Mouse (Mus musculus) intestine, embryonic 15.5 days (tissue): ENCODE results near the gene Notch2. TPM values are rescaled to one million over a fixed set of nuclear protein-coding genes. Genes with fewer than 3 reads are reported as not detected.

ENCODE experiments used
- ATAC-seq: fragments of 200-750 bp; cut with Nextera tagmentation; 2 replicates; pipeline ENCODE4 v1.8.0; 2017; ENCODE audit warnings: moderate TSS enrichment, moderate library complexity
- H3K27ac ChIP-seq: fragments of 300-500 bp; sonication (generic); 2 replicates; pipeline ENCODE4 v1.5.1; 2015; ENCODE audit warnings: mild to moderate bottlenecking, inconsistent platforms
- H3K27me3 ChIP-seq: fragments of 300-500 bp; sonication (generic); replicated peaks from 2 replicates; pipeline ENCODE4 v1.6.1; 2015; ENCODE audit warnings: inconsistent platforms
- H3K36me3 ChIP-seq: fragments of 300-500 bp; sonication (generic); 2 replicates; pipeline ENCODE4 v1.6.1; 2015; ENCODE audit warnings: inconsistent platforms
- H3K4me1 ChIP-seq: fragments of 300-500 bp; sonication (generic); replicated peaks from 2 replicates; pipeline ENCODE4 v1.6.1; 2015; ENCODE audit warnings: inconsistent platforms
- H3K4me2 ChIP-seq: fragments of 300-500 bp; sonication (generic); replicated peaks from 2 replicates; pipeline ENCODE4 v1.6.1; 2015; ENCODE audit warnings: mild to moderate bottlenecking, inconsistent platforms
- H3K4me3 ChIP-seq: fragments of 300-500 bp; sonication (generic); replicated peaks from 2 replicates; pipeline ENCODE4 v1.5.1; 2015; ENCODE audit warnings: inconsistent platforms
- H3K9ac ChIP-seq: fragments of 300-500 bp; sonication (generic); 2 replicates; pipeline ENCODE4 v1.6.1; 2015; ENCODE audit warnings: inconsistent platforms
- H3K9me3 ChIP-seq: fragments of 300-500 bp; sonication (generic); 2 replicates; pipeline ENCODE4 v1.6.1; 2016; ENCODE audit warnings: inconsistent platforms
- WGBS: fragments of 180-500 bp; shearing (Covaris S2); methylation state at CpG from one replicate; pipeline ENCODE4 v1.1.7; 2015; 5-methylcytosine and 5-hydroxymethylcytosine counted together
- polyA plus RNA-seq: library from polyadenylated mRNA; unstranded; fragments of >200 nt; fragmentation: Nextera tagmentation; extraction: Ambion mirVana; gene quantifications from 2 replicates; pipeline ENCODE4 v1.2.1, GENCODE M21; 2015

Gene Notch2
- polyA plus RNA-seq, 1 experiment from 2014 or later, result 17.9 TPM

- no peaks in the 10 kb centered on the region for H3K4me1 ChIP-seq
Measured at GRCm38 (mm10) chr3:97980683-97981327, 32.5 kb upstream of the Notch2 start.

GRCm38 (mm10) chr3:97981376-97981906 lies 31.9 kb upstream of the Notch2 start:
- no peak overlapping the region for H3K4me2 ChIP-seq
- H3K9ac ChIP-seq, result no peak overlapping the region
- no peaks in the 10 kb centered on the region for H3K4me1 ChIP-seq
- H3K9me3 ChIP-seq, result no peaks in the 10 kb centered on the region
- no peaks in the 10 kb centered on the region for H3K36me3 ChIP-seq
- WGBS, result 63% methylated on average over 3 of the region's 3 CpGs
- no peak overlapping the region for H3K27ac ChIP-seq
- H3K27me3 ChIP-seq, result no peaks in the 10 kb centered on the region
- no peak overlapping the region for H3K4me3 ChIP-seq
- no peak for ATAC-seq

More at GRCm38 (mm10) chr3:97980683-97981327, 32.5 kb upstream of the Notch2 start:
- Histone ChIP-seq H3K27ac (no peak overlapping the region), H3K9me3 (no peaks in the 10 kb centered on the region), H3K4me3 (no peak overlapping the region), H3K36me3 (no peaks in the 10 kb centered on the region), H3K27me3 (no peaks in the 10 kb centered on the region), H3K4me2 (no peak overlapping the region), H3K9ac (no peak overlapping the region)
- ATAC-seq, result no peak
- 90% methylated on average over 8 of the region's 8 CpGs for WGBS

DNA sequence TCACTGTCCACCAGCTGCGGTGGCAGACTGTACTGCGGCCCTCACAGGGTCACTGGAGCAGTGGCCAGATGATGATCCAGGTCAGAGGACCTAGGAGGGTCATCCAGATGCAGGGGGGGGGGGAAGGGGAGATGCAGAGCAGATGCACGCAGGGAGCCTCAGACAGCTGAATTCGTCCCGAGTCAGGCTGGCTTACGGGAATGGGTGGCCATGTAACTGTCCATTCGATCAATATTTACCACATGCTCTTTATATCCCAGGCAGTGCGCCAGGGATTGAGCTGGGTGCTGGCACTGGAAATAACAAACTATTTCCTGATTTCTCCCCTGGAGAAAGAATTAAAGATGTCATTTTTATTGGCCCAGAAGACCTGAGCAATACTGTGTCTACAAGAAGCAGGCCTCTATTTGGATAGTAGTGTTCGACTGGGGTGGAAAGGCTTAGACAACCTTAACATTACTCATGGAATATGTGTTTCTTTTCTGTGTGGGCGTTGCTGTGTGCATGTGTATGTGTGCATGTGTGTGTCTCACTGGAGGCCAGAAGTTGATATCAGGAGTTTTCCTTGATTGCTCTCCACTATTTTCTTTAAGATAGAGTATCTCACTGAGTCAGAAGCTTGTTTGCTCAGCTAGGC lies 28.3 kb upstream of the Notch2 start:
- no peak for ATAC-seq
- Histone ChIP-seq H3K27me3 (no peaks in the 10 kb centered on the region), H3K9ac (no peak overlapping the region), H3K4me1 (no peaks in the 10 kb centered on the region), H3K9me3 (no peaks in the 10 kb centered on the region), H3K4me3 (no peak overlapping the region), H3K4me2 (no peak overlapping the region), H3K36me3 (no peaks in the 10 kb centered on the region), H3K27ac (no peak overlapping the region)
- WGBS, result 63% methylated on average over 10 of the region's 10 CpGs

DNA sequence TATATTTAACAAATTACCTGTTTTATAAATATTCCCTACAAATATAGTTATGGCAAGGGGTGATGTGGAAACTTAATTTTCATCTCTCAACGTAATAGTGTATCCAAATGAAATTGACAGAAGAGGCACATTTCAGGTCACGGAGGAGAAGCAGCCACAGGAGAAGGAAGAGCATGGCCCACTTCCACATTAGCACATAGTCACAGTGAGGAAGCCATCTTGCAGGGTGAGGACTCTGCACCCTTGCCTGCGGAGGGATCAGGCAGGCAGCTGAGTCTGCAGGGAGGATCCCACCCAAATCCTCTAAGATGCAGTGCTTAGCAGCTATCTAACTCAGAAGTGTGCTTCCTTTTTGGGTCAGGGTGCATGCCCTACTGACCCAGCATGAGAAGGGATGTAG lies 27.6 kb upstream of the Notch2 start:
- Histone ChIP-seq H3K9me3 (no peaks in the 10 kb centered on the region), H3K36me3 (no peaks in the 10 kb centered on the region), H3K4me2 (no peak overlapping the region), H3K4me3 (no peak overlapping the region), H3K27me3 (no peaks in the 10 kb centered on the region), H3K27ac (no peak overlapping the region), H3K9ac (no peak overlapping the region), H3K4me1 (no peaks in the 10 kb centered on the region)
- ATAC-seq, result no peak
- WGBS, result 91% methylated on average over 3 of the region's 3 CpGs

DNA sequence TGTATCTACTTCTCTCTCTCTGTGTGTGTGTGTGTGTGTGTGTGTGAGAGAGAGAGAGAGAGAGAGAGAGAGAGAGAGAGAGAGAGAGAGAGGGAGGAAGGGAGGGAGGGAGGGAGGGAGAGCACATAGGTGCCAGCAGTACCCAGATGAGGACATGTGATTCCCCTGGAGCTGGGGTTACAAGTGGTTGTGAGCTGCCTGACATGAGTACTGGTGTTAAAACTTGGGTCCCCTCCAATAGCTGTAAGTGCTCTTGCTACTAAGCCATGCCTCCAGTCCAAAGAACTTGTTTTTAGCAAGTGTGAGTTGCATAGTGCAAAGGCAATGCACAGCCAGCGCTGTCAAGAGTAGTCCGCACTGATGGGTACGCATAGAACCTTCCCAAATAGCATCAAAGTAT lies 26.2 kb upstream of the Notch2 start:
- Histone ChIP-seq H3K4me1 (no peaks in the 10 kb centered on the region), H3K9ac (no peak overlapping the region), H3K9me3 (no peaks in the 10 kb centered on the region), H3K36me3 (no peaks in the 10 kb centered on the region), H3K4me2 (no peak overlapping the region), H3K27me3 (no peaks in the 10 kb centered on the region), H3K4me3 (no peak overlapping the region), H3K27ac (no peak overlapping the region)
- 75% methylated on average over 3 of the region's 3 CpGs for whole genome bisulfite sequencing
- no peak for ATAC-seq

DNA sequence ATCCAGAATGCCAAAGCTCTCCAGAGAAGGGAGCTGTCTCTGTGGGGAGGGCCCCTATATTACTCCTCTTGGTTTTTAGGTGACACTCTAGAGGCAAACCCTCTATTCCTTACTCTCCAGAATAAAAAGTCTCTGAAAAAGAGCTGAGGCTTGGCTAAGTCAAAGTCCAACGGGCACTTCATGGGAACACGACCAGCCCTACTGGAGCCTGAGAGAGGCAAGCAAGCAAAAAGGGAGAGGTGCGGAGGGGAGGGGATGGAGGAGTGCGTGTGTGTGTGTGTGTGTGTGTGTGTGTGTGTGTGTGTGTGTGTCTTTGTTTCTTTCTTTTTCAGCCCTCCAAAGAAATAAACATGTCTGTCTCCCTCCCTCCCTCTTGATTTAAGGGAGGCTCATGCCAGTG lies 24.6 kb upstream of the Notch2 start:
- ATAC-seq, result 0 out of 2 replicates have a peak, but pooled peaks have one; percentile 56

DNA sequence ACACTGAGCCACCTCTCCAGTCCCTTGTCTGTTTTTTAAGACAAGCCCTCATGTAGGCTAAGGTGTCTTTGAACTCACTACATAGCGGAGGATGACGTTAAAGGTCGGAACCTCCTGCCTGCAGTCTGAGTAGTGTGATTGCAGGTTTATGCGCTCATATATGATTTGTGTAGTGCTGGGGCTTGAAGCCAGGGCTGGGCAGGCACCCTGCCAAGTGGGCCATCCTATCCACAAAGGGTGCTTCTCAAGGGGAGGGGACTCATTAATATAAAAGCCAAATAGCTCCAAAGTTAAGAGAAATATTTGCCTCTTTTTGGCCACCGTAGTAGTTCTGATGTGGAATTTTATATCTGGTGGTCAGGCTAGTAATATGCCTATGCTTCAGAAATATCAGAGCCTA lies 22.8 kb upstream of the Notch2 start:
- no peak overlapping the region for H3K9ac ChIP-seq
- H3K27me3 ChIP-seq, result no peaks in the 10 kb centered on the region
- H3K4me2 ChIP-seq, result no peak overlapping the region
- no peak for ATAC-seq
- no peaks in the 10 kb centered on the region for H3K9me3 ChIP-seq
- no peak overlapping the region for H3K27ac ChIP-seq
- no peaks in the 10 kb centered on the region for H3K36me3 ChIP-seq
- H3K4me1 ChIP-seq, result no peaks in the 10 kb centered on the region
- H3K4me3 ChIP-seq, result no peak overlapping the region
- 85% methylated on average over 5 of the region's 5 CpGs for WGBS

More for the DNA sequence above, 24.6 kb upstream of the Notch2 start:
- H3K4me1 ChIP-seq, result no peaks in the 10 kb centered on the region
- H3K4me2 ChIP-seq, result no peak overlapping the region
- H3K9ac ChIP-seq, result no peak overlapping the region
- no peak overlapping the region for H3K27ac ChIP-seq
- no peaks in the 10 kb centered on the region for H3K36me3 ChIP-seq
- no peaks in the 10 kb centered on the region for H3K27me3 ChIP-seq
- no peak overlapping the region for H3K4me3 ChIP-seq
- no peaks in the 10 kb centered on the region for H3K9me3 ChIP-seq
- 56% methylated on average over 4 of the region's 4 CpGs for WGBS

GRCm38 (mm10) chr3:97992289-97992688 lies 21.0 kb upstream of the Notch2 start:
- 68% methylated on average over 4 of the region's 4 CpGs for WGBS
- H3K4me2 ChIP-seq, result no peak overlapping the region
- H3K4me3 ChIP-seq, result no peak overlapping the region
- no peak overlapping the region for H3K27ac ChIP-seq
- H3K27me3 ChIP-seq, result no peaks in the 10 kb centered on the region
- H3K9ac ChIP-seq, result no peak overlapping the region
- H3K36me3 ChIP-seq, result no peaks in the 10 kb centered on the region
- H3K4me1 ChIP-seq, result no peaks in the 10 kb centered on the region
- no peak for ATAC-seq
- H3K9me3 ChIP-seq, result no peaks in the 10 kb centered on the region

DNA sequence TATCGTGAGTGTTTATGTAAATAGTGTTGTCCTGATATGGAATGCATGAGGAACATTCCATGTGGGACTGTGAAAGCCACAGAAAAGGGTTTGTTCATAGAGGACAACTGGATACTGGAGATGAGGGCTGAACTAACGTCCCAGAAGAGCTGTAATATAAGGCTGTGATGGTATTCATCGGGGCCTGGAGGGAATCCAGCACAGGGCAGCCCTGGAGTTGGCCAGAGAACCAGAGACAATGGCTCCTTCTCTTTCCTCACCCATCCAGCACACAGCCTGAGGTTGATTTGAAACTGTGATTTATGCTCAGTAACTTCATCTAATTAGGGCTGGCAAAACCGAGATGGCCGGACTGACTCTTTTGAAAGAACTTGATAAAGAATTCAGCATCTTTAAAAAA lies 20.1 kb upstream of the Notch2 start:
- ATAC-seq, result no peak

GRCm38 (mm10) chr3:97993920-97994545 lies 19.3 kb upstream of the Notch2 start:
- Histone ChIP-seq H3K9ac (no peak overlapping the region), H3K9me3 (no peaks in the 10 kb centered on the region), H3K4me3 (no peak overlapping the region), H3K27ac (no peak overlapping the region), H3K4me2 (no peak overlapping the region), H3K27me3 (no peaks in the 10 kb centered on the region), H3K36me3 (no peaks in the 10 kb centered on the region), H3K4me1 (no peaks in the 10 kb centered on the region)
- no peak for ATAC-seq
- WGBS, result 85% methylated on average over 3 of the region's 3 CpGs

More for the DNA sequence above, 20.1 kb upstream of the Notch2 start:
- no peaks in the 10 kb centered on the region for H3K36me3 ChIP-seq
- WGBS, result 58% methylated on average over 5 of the region's 5 CpGs
- no peak overlapping the region for H3K4me3 ChIP-seq
- no peaks in the 10 kb centered on the region for H3K4me1 ChIP-seq
- no peak overlapping the region for H3K9ac ChIP-seq
- H3K27me3 ChIP-seq, result no peaks in the 10 kb centered on the region
- H3K4me2 ChIP-seq, result no peak overlapping the region
- H3K27ac ChIP-seq, result no peak overlapping the region
- H3K9me3 ChIP-seq, result no peaks in the 10 kb centered on the region

- H3K9ac ChIP-seq, result no peak overlapping the region
- no peaks in the 10 kb centered on the region for H3K36me3 ChIP-seq
- no peak overlapping the region for H3K4me2 ChIP-seq
- WGBS, result 89% methylated on average over 5 of the region's 5 CpGs
- no peak overlapping the region for H3K4me3 ChIP-seq
- H3K9me3 ChIP-seq, result no peaks in the 10 kb centered on the region
- H3K27ac ChIP-seq, result no peak overlapping the region
- H3K27me3 ChIP-seq, result no peaks in the 10 kb centered on the region
- ATAC-seq, result no peak
- H3K4me1 ChIP-seq, result no peaks in the 10 kb centered on the region
Measured at GRCm38 (mm10) chr3:97994818-97995217, 18.5 kb upstream of the Notch2 start.

GRCm38 (mm10) chr3:97998349-97998748 lies 15.0 kb upstream of the Notch2 start:
- no peaks in the 10 kb centered on the region for H3K36me3 ChIP-seq

More at GRCm38 (mm10) chr3:97998349-97998748, 15.0 kb upstream of the Notch2 start:
- Histone ChIP-seq H3K4me1 (no peaks in the 10 kb centered on the region), H3K9ac (no peak overlapping the region), H3K27ac (no peak overlapping the region), H3K4me3 (no peak overlapping the region), H3K9me3 (no peaks in the 10 kb centered on the region), H3K4me2 (no peak overlapping the region), H3K27me3 (no peaks in the 10 kb centered on the region)
- WGBS, result 81% methylated on average over 4 of the region's 4 CpGs
- ATAC-seq, result no peak
